ENCODE assay signal across 26 mouse cellular contexts in genomic region chr16:22431773-22432172, GRCm38 (mm10). TPM values are rescaled to one million over a fixed set of nuclear protein-coding genes. Genes with fewer than 3 reads are reported as not detected.
DNase-seq lines count a peak whose midpoint lies in the region; ATAC-seq lines count a peak whose summit lies in the region.
"Had no signal": no experiment of that assay in that cellular context is flagged by ENCODE, and none has a peak within 500 bp of the region (broad histone marks: within the 10 kb centered on the region; RNA-seq: fewer than 3 reads in every experiment).

No protein-coding gene starts in this region.

- peaks cover 13% of the 10 kb centered on the region; the same call in 1 of the 2 replicates for H3K4me1 ChIP-seq in forebrain, embryonic 11.5 days (replicated peaks; ENCODE audit: control insufficient read depth, insufficient read depth, low read length)

- H3K36me3 ChIP-seq in forebrain, embryonic 11.5 days (ENCODE audit: control insufficient read depth, insufficient read depth, low read length): no peaks in the 10 kb centered on the region
- H3K36me3 ChIP-seq: midbrain, embryonic 15.5 days; neural tube, embryonic 13.5 days had no signal

- no peak overlapping the region for H3K4me2 ChIP-seq in forebrain, embryonic 11.5 days (ENCODE audit: low read depth, low read length, severe bottlenecking)
- H3K4me2 ChIP-seq: heart, embryonic 15.5 days; limb, embryonic 12.5 days; liver, embryonic 11.5 days; midbrain, embryonic 15.5 days; neural tube, embryonic 13.5 days had no signal

- ATAC-seq in CD4-positive, CD25-positive, alpha-beta regulatory T cell, adult 4 months: peak; percentile 97
- peak; percentile 87 for ATAC-seq in activated CD4-positive, CD25-positive, alpha-beta regulatory T cell, adult 4 months
- ATAC-seq in megakaryocyte, adult 5-6 weeks (ENCODE audit: poor library complexity, severe bottlenecking): peak; percentile 30; the same call in 1 of the 2 replicates
- ATAC-seq in frontal cortex, adult (ENCODE audit: low TSS enrichment): no peak
- no peak for ATAC-seq in forebrain, embryonic 11.5 days (replicated peaks; ENCODE audit: low FRiP score)
- ATAC-seq: hindbrain, embryonic 16.5 days; intestine, postnatal 0 days; liver, postnatal 0 days; midbrain, embryonic 15.5 days had no signal

- WGBS in forebrain, embryonic 11.5 days: 89% methylated on average over 12 of the region's 12 CpGs

- DNase-seq in 416B (ENCODE audit: low read depth): peak; percentile 81
- DNase-seq in left cerebral cortex, adult 18-20 months (ENCODE audit: low spot score in 2 of 2): no peak
- DNase-seq in forebrain, embryonic 11.5 days (ENCODE audit: low spot score): no peak
- DNase-seq: adrenal gland, postnatal 36 days; B cell, adult 2 months; cerebellum, adult 11 months; cerebellum, postnatal 10 days; gastrocnemius, postnatal 36 days; heart, postnatal 4 days; liver, postnatal 0 days; lung, postnatal 14 days; right cerebral cortex, postnatal 4 days had no signal

- no peak overlapping the region for H3K9ac ChIP-seq in forebrain, embryonic 11.5 days (ENCODE audit: low read length)
- H3K9ac ChIP-seq: heart, embryonic 15.5 days; limb, embryonic 12.5 days; liver, postnatal 0 days; midbrain, embryonic 15.5 days; neural tube, embryonic 13.5 days had no signal

- peaks cover 33% of the 10 kb centered on the region for H3K27me3 ChIP-seq in forebrain, embryonic 11.5 days (ENCODE audit: control insufficient read depth, insufficient read depth, low read length)
- H3K27me3 ChIP-seq: heart, embryonic 15.5 days; limb, embryonic 12.5 days had no signal

- H3K27ac ChIP-seq in forebrain, embryonic 11.5 days (ENCODE audit: low read depth, low read length): no peak overlapping the region
- H3K27ac ChIP-seq: forebrain, embryonic 10.5 days; heart, embryonic 15.5 days; layer of hippocampus, adult 2 months; limb, embryonic 12.5 days; midbrain, embryonic 15.5 days; neural tube, embryonic 13.5 days; stomach, postnatal 0 days had no signal

- H3K9me3 ChIP-seq in forebrain, embryonic 11.5 days (ENCODE audit: control insufficient read depth, low read length): no peaks in the 10 kb centered on the region
- H3K9me3 ChIP-seq: forebrain, embryonic 10.5 days; heart, embryonic 15.5 days; limb, embryonic 12.5 days; midbrain, embryonic 15.5 days; neural tube, embryonic 13.5 days had no signal

- H3K4me3 ChIP-seq in forebrain, embryonic 11.5 days (ENCODE audit: low read depth, low read length): no peak overlapping the region
- H3K4me3 ChIP-seq: forebrain, embryonic 10.5 days; heart, embryonic 15.5 days; layer of hippocampus, adult 2 months; limb, embryonic 12.5 days; midbrain, embryonic 15.5 days; neural tube, embryonic 13.5 days had no signal

RNA-seq across cellular contexts. Expression of gene Etv5, which starts 7.7 kb away (rescaled TPM):
- 1 to 10 TPM; 4.4 to 5.6 TPM for polyA plus RNA-seq in CD4-positive, CD25-positive, alpha-beta regulatory T cell, adult 4 months (2017; shearing (Covaris generic))
- 1 to 10 TPM; 1.7 to 5.6 TPM for polyA plus RNA-seq in activated CD4-positive, CD25-positive, alpha-beta regulatory T cell, adult 4 months (2017; shearing (Covaris generic))
- total RNA-seq in megakaryocyte, adult 5-6 weeks (2015): 0.96 and 2.1 TPM in 2 replicates
- total RNA-seq in megakaryocyte, adult 5-6 weeks (2017): 0.81 and 2.2 TPM in 2 replicates
- total RNA-seq in left cerebral cortex, adult 18-20 months (2021): 100 to 1,000 TPM in 1 of 2 experiments, 10 to 100 TPM in 1; 89.3 to 104 TPM
- polyA plus RNA-seq in forebrain, embryonic 11.5 days (2014; fragmentation: Nextera tagmentation; extraction: Ambion mirVana): 25.9 and 27.7 TPM in 2 replicates

Comparison
In these comparisons a context has a peak if more than half of its experiments do, and no peak if none do; other contexts are left out.
1. ATAC-seq: peak in CD4-positive, CD25-positive, alpha-beta regulatory T cell, adult 4 months (single experiment), activated CD4-positive, CD25-positive, alpha-beta regulatory T cell, adult 4 months (single experiment) and megakaryocyte, adult 5-6 weeks (single experiment); none in frontal cortex, adult (single experiment) and forebrain, embryonic 11.5 days (single experiment).